Mouse (Mus musculus) gastrocnemius, postnatal 14 days (tissue): ENCODE data around the gene Cep250. TPM values are rescaled to one million over a fixed set of nuclear protein-coding genes. Genes with fewer than 3 reads are reported as not detected.

ENCODE experiments used
- DNase-seq: peaks from one replicate; pipeline ENCODE4 v3.0.0; 2021; ENCODE audit warnings: mixed read lengths
- intact Hi-C: fragments of 180-260 bp; cut with DNase I; formaldehyde crosslinking; loops from one replicate; pipeline ENCODE4 v1.15.1; 2025; ENCODE audit warnings: low total_unique reads
- total RNA-seq, 2 experiments: library from RNA; stranded (reverse); gene quantifications; 2 replicates each; pipeline ENCODE4 v1.2.3; 2021

The Cep250 gene
- total RNA-seq, 2 experiments from 2014 or later: 5.5 to 5.6 TPM

- DNase-seq: peak; percentile 46
- intact Hi-C loops: no loop called here
Observed at GRCm38 (mm10) chr2:155952006-155952405, 4.3 kb upstream of the Cep250 start.

- DNase-seq: no peak
- intact Hi-C loops: loop anchor here (10.0 kb wide), 1 partner anchor 315 kb away; no protein-coding TSS in a partner anchor
Observed at GRCm38 (mm10) chr2:155959981-155960380, 3.7 kb downstream of the Cep250 start.

GRCm38 (mm10) chr2:155961862-155962261, 5.6 kb downstream of the Cep250 start:
- no peak for DNase-seq

GRCm38 (mm10) chr2:155962991-155963390, 6.7 kb downstream of the Cep250 start:
- DNase-seq: no peak
- intact Hi-C loops: loop anchor here (10.0 kb wide), 1 partner anchor 312 kb away; no protein-coding TSS in a partner anchor

More at GRCm38 (mm10) chr2:155961862-155962261, 5.6 kb downstream of the Cep250 start:
- intact Hi-C loops: loop anchor here (10.0 kb wide), 1 partner anchor 313 kb away; no protein-coding TSS in a partner anchor

GRCm38 (mm10) chr2:155973348-155973747, 17.1 kb downstream of the Cep250 start:
- intact Hi-C loops: no loop called here
- no peak for DNase-seq

GRCm38 (mm10) chr2:155974087-155974731, 18.0 kb downstream of the Cep250 start:
- no peak for DNase-seq
- intact Hi-C loops: no loop called here

GRCm38 (mm10) chr2:155979328-155979991, 23.2 kb downstream of the Cep250 start:
- intact Hi-C loops: no loop called here
- DNase-seq: no peak

- intact Hi-C loops: no loop called here
- no peak for DNase-seq
Observed at GRCm38 (mm10) chr2:155985776-155986175, 29.5 kb downstream of the Cep250 start.

GRCm38 (mm10) chr2:155987131-155987530, 30.9 kb downstream of the Cep250 start:
- DNase-seq: no peak
- intact Hi-C loops: no loop called here

- intact Hi-C loops: no loop called here
- no peak for DNase-seq
Observed at GRCm38 (mm10) chr2:155989085-155989484, 32.8 kb downstream of the Cep250 start.

- no peak for DNase-seq
Observed at GRCm38 (mm10) chr2:155991151-155991550, 34.9 kb downstream of the Cep250 start.

GRCm38 (mm10) chr2:155991863-155992321, 35.6 kb downstream of the Cep250 start:
- intact Hi-C loops: loop anchor here (5.0 kb wide), 1 partner anchor 130 kb away; no protein-coding TSS in a partner anchor
- DNase-seq: peak; percentile 68

More at GRCm38 (mm10) chr2:155991151-155991550, 34.9 kb downstream of the Cep250 start:
- intact Hi-C loops: loop anchor here (5.0 kb wide), 1 partner anchor 131 kb away; no protein-coding TSS in a partner anchor

- DNase-seq: no peak
- intact Hi-C loops: no loop called here
Observed at GRCm38 (mm10) chr2:156005393-156005792, 49.1 kb downstream of the Cep250 start.

GRCm38 (mm10) chr2:156007888-156008532, 51.8 kb downstream of the Cep250 start, which contains the start of the genes 6430550D23Rik and Ergic3:
Gene 6430550D23Rik (minus strand): TSS chr2:156007977.
Gene Ergic3 (plus strand): TSS chr2:156008045.
- intact Hi-C loops: no loop called here
- DNase-seq: peak; percentile 98

- intact Hi-C loops: no loop called here
- DNase-seq: no peak
Observed at GRCm38 (mm10) chr2:156018106-156018505, 61.8 kb downstream of the Cep250 start.

GRCm38 (mm10) chr2:156021219-156021618, 65.0 kb downstream of the Cep250 start:
- no peak for DNase-seq
- intact Hi-C loops: no loop called here

- intact Hi-C loops: no loop called here
Observed at GRCm38 (mm10) chr2:156021765-156022164, 65.5 kb downstream of the Cep250 start.

GRCm38 (mm10) chr2:156025482-156025881, 69.2 kb downstream of the Cep250 start:
- intact Hi-C loops: no loop called here
- no peak for DNase-seq

More at GRCm38 (mm10) chr2:156021765-156022164, 65.5 kb downstream of the Cep250 start:
- no peak for DNase-seq

GRCm38 (mm10) chr2:156039390-156039789, 83.1 kb downstream of the Cep250 start:
- DNase-seq: no peak
- intact Hi-C loops: no loop called here

- intact Hi-C loops: no loop called here
- no peak for DNase-seq
Observed at GRCm38 (mm10) chr2:156042903-156043302, 86.6 kb downstream of the Cep250 start.
